Mouse (Mus musculus) cerebellum, adult 2 months (tissue): ENCODE measurements around the gene Mtm1. TPM values are rescaled to one million over a fixed set of nuclear protein-coding genes. Genes with fewer than 3 reads are reported as not detected.

Experiments
- DNase-seq, 2 experiments: peaks; one replicate each; pipeline ENCODE4 v3.0.0; 2021
- H3K27ac ChIP-seq: fragments of 200-500 bp; 2 replicates; pipeline ENCODE4 v1.5.1; 2012; ENCODE audit warnings: low read length, control low read depth, inconsistent platforms; ENCODE audit not compliant: insufficient read depth
- H3K27me3 ChIP-seq: fragments of 200-500 bp; 2 replicates; pipeline ENCODE4 v1.6.1; 2012; ENCODE audit warnings: inconsistent platforms, mild to moderate bottlenecking, low read length, moderate library complexity; ENCODE audit not compliant: control insufficient read depth, insufficient read depth
- H3K4me1 ChIP-seq: fragments of 200-500 bp; 2 replicates; pipeline ENCODE4 v1.6.1; 2011; ENCODE audit warnings: low read length; ENCODE audit not compliant: control insufficient read depth, insufficient read depth
- H3K4me3 ChIP-seq: fragments of 200-500 bp; replicated peaks from 2 replicates; pipeline ENCODE3; 2011; ENCODE audit warnings: mild to moderate bottlenecking, low read depth, low read length, control low read depth; ENCODE audit not compliant: insufficient read depth
- CTCF ChIP-seq: fragments of 200-500 bp; IDR thresholded peaks from 2 replicates; pipeline ENCODE4 v1.5.1; 2011; ENCODE audit warnings: low read depth, mild to moderate bottlenecking, control low read depth, low read length, moderate library complexity, borderline replicate concordance; ENCODE audit not compliant: insufficient read depth
- POLR2A ChIP-seq: fragments of 200-500 bp; IDR thresholded peaks from 2 replicates; pipeline ENCODE4 v1.6.1; 2011; ENCODE audit warnings: low read length, control low read depth, borderline replicate concordance; ENCODE audit not compliant: insufficient read depth
- WGBS: fragments of 180-500 bp; shearing (Covaris S2); methylation state at CpG from one replicate; pipeline ENCODE4 v1.1.7; 2018; 5-methylcytosine and 5-hydroxymethylcytosine counted together
- polyA plus RNA-seq: library from polyadenylated mRNA; depleted of rRNA; stranded (reverse); fragments of >200 nt; gene quantifications from 2 replicates; pipeline ENCODE4 v1.2.3, GENCODE M21; 2012; rRNA removed

Gene Mtm1
- polyA plus RNA-seq = 10.0 and 10.9 TPM in 2 replicates

DNA sequence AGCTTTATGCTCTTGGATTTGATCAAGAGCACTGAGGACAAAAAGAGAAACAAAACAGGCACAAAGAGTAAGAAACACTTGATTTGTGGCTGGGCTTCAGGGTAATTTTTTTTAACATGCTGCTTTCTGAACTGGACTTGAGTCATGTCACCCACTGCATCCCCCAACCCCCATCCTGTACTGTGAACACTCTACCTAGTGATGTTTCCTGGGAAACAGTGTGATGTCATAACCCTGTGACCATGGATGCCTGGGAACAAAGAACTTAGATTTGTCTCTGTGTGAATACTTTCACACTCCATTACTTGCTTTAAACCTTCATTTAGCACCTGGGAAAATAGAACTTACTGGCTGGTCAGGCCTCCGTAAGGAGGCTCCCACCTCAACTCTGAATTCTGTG, at the start of gene Mtm1:
Gene Mtm1, plus strand, starts transcription at position 301 of the 400 bp plus-strand sequence.
- no peak within 1 kb of the TSS for H3K27ac ChIP-seq
- TF ChIP-seq POLR2A (no peak), CTCF (no peak)
- WGBS = 100% methylated on average over 1 of the region's 1 CpGs
- no peaks in the 10 kb centered on the region for H3K27me3 ChIP-seq
- DNase-seq = no peak
- H3K4me3 ChIP-seq = no peak within 1 kb of the TSS
- no peaks in the 10 kb centered on the region for H3K4me1 ChIP-seq

DNA sequence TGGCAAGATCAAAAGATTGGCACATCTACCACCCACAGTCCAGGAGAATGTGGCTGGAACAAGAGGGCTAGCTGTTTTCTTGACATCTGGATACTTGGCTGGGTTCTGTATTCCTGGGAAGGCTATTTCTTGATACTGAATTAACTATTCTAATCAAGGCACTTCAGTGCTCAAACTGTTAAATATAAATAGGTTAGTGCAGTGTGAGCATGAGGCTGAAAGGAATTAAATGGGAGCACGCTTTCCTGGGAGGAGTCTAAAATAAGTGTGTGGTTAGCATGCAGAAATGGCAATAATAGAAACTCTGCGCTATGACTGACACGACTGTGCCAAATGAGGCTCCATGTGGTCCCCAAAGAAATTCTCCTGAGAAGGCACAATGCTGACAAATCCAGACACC, 29.0 kb upstream of the Mtm1 start:
- no peak for DNase-seq
- no peaks in the 10 kb centered on the region for H3K27me3 ChIP-seq
- H3K27ac ChIP-seq = no peak overlapping the region
- TF ChIP-seq POLR2A = no peak
- TF ChIP-seq CTCF = no peak
- H3K4me3 ChIP-seq = no peak overlapping the region
- WGBS = 74% methylated on average over 3 of the region's 3 CpGs
- H3K4me1 ChIP-seq = peaks cover 6% of the 10 kb centered on the region

- Histone ChIP-seq H3K4me1 (peaks cover 6% of the 10 kb centered on the region), H3K4me3 (no peak overlapping the region), H3K27me3 (no peaks in the 10 kb centered on the region), H3K27ac (no peak overlapping the region)
- TF ChIP-seq POLR2A = no peak
- TF ChIP-seq CTCF = no peak
- DNase-seq = peak; percentile 38 to 54
- WGBS = 27% methylated on average over 4 of the region's 4 CpGs
These were observed 26.9 kb upstream of the Mtm1 start for GRCm38 (mm10) chrX:71183671-71184070.

GRCm38 (mm10) chrX:71186396-71186795, 24.2 kb upstream of the Mtm1 start:
- no peak for DNase-seq
- 45% methylated on average over 1 of the region's 1 CpGs for WGBS
- TF ChIP-seq POLR2A (no peak), CTCF (no peak)
- no peak overlapping the region for H3K27ac ChIP-seq
- no peak overlapping the region for H3K4me3 ChIP-seq
- H3K4me1 ChIP-seq = peaks cover 6% of the 10 kb centered on the region
- no peaks in the 10 kb centered on the region for H3K27me3 ChIP-seq

DNA sequence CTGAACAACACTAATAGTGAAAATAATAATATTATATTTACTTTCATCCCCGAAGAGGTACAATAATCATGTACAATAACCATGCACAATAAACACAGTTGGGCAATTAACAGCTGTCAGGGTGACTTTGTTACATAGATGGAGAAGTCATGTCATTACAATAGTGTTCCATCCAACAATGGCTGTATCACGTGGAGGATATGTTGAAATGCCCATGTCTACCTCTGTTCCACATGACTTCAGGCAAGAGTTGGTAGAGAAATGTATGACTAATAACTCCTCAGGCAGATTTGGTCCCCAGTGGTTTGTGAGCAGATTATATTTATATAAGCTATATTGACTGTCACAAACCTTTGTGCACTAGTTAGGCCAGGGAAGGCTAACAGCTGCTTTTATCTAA, 5.8 kb upstream of the Mtm1 start:
- no peak for TF ChIP-seq POLR2A
- TF ChIP-seq CTCF = no peak
- no peak for DNase-seq
- Histone ChIP-seq H3K27ac (no peak overlapping the region), H3K4me1 (no peaks in the 10 kb centered on the region), H3K27me3 (no peaks in the 10 kb centered on the region), H3K4me3 (no peak overlapping the region)
- WGBS = 77% methylated on average over 2 of the region's 2 CpGs

DNA sequence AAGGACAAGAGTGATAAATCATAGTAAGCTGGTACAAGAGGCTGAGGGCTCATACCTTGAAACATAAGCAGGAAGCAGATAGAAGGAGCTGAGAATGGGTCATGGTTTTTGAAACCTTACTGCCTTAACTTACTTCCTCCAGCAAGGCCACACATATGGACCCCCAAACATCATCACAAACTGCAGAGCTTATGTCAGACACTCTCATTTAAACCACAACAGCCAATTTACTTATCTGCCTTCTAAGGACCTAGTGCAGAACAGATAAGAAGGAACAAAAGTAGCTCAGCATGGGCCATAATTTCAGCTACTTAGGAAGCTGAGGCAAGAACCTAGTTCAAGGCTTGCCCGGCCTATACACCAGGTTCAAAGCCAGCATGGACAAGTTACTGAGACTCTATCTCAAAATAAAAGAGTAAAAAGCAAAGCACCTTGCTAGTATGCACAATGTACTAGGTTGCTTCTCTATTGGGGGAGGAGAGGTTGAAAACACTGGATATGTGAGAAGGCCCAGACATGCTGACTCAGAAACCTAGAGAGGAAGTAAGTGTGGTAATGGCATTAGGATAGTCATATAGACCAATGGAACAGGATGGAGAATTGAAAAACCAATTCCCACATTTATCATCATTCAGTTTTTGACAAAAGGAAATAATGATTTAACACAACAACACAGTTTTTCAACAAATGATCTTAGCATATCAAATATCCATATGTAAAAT, 4.6 kb upstream of the Mtm1 start:
- WGBS = 85% methylated on average over 1 of the region's 1 CpGs
- no peaks in the 10 kb centered on the region for H3K27me3 ChIP-seq
- no peak overlapping the region for H3K4me3 ChIP-seq
- H3K4me1 ChIP-seq = no peaks in the 10 kb centered on the region
- TF ChIP-seq POLR2A (no peak), CTCF (no peak)
- DNase-seq = no peak
- no peak overlapping the region for H3K27ac ChIP-seq

- no peak for TF ChIP-seq CTCF
- TF ChIP-seq POLR2A = no peak
- WGBS = 95% methylated on average over 1 of the region's 1 CpGs
These were observed 4.0 kb upstream of the Mtm1 start for GRCm38 (mm10) chrX:71206595-71206994.

DNA sequence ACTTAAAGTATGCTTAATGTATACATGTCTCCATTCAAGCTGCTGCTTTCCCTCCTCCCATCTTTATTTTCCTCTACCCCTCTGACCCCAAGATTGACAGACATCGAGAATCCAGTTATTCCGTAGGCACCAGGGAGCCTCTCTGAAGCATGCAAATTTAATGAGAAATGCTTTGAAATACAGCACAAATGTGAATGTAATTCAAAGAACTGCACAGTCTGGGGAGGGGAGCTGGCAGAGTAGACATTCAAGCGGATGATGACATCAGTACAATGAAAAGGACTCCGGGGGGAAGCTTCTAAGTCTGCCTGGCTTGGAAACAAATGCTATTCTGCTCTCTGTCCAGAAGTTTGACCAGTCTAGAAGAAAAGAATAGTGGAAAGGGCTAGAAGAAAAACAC, 2.3 kb downstream of the Mtm1 start:
- no peak overlapping the region for H3K27ac ChIP-seq
- DNase-seq = no peak
- no peaks in the 10 kb centered on the region for H3K4me1 ChIP-seq
- no peak overlapping the region for H3K4me3 ChIP-seq
- TF ChIP-seq POLR2A (no peak), CTCF (no peak)
- WGBS = 28% methylated on average over 4 of the region's 4 CpGs
- no peaks in the 10 kb centered on the region for H3K27me3 ChIP-seq

More at GRCm38 (mm10) chrX:71206595-71206994, 4.0 kb upstream of the Mtm1 start:
- no peak for DNase-seq
- Histone ChIP-seq H3K27ac (no peak overlapping the region), H3K4me3 (no peak overlapping the region), H3K4me1 (no peaks in the 10 kb centered on the region), H3K27me3 (no peaks in the 10 kb centered on the region)
